Mouse (Mus musculus): ENCODE measurements at regions not wholly inside any gene's neighbourhood (a gene's known extent, or its start where the extent isn't known, plus 50 kb on each side); places are given as distances from the start of the nearest gene placed in this dataset.

GRCm38 (mm10) chr4:24415048-24415447 is 81.2 kb upstream of the Mms22l start:
- Histone ChIP-seq H3K27ac (ENCODE audit: low read depth, low read length) (no peak overlapping the region), H3K27me3 (replicated peaks; ENCODE audit: control insufficient read depth, insufficient read depth, low read length) (no peaks in the 10 kb centered on the region), H3K4me1 (ENCODE audit: control insufficient read depth, insufficient read depth, low read depth, low read length) (no peaks in the 10 kb centered on the region), H3K4me3 (ENCODE audit: low read length) (no peak overlapping the region), H3K36me3 (ENCODE audit: control insufficient read depth, insufficient read depth, low read length) (no peaks in the 10 kb centered on the region), H3K9ac (ENCODE audit: low read depth, low read length) (no peak overlapping the region), H3K4me2 (ENCODE audit: low read length) (no peak overlapping the region), H3K9me3 (ENCODE audit: control insufficient read depth, low read length) (no peaks in the 10 kb centered on the region)
- ATAC-seq, result no peak
- WGBS, result 98% methylated on average over 1 of the region's 1 CpGs

- Histone ChIP-seq H3K27ac (ENCODE audit: low read depth, low read length) (no peak overlapping the region), H3K9ac (ENCODE audit: low read depth, low read length) (no peak overlapping the region), H3K27me3 (replicated peaks; ENCODE audit: control insufficient read depth, insufficient read depth, low read length) (no peaks in the 10 kb centered on the region), H3K4me3 (ENCODE audit: low read length) (peak overlapping the region; percentile 29), H3K4me2 (ENCODE audit: low read length) (peak overlapping the region; percentile 40), H3K9me3 (ENCODE audit: control insufficient read depth, low read length) (no peaks in the 10 kb centered on the region; the same call in 1 of the 2 replicates), H3K4me1 (ENCODE audit: control insufficient read depth, insufficient read depth, low read depth, low read length) (peaks cover 5% of the 10 kb centered on the region), H3K36me3 (ENCODE audit: control insufficient read depth, insufficient read depth, low read length) (no peaks in the 10 kb centered on the region)
- peak; percentile 84 for ATAC-seq
- 20% methylated on average over 8 of the region's 8 CpGs for WGBS
These were observed 66.9 kb upstream of the Mms22l start for GRCm38 (mm10) chr4:24429092-24429928.

- Histone ChIP-seq H3K4me2 (ENCODE audit: low read length) (peak overlapping the region; percentile 46), H3K27me3 (replicated peaks; ENCODE audit: control insufficient read depth, insufficient read depth, low read length) (no peaks in the 10 kb centered on the region), H3K27ac (ENCODE audit: low read depth, low read length) (no peak overlapping the region), H3K9me3 (ENCODE audit: control insufficient read depth, low read length) (no peaks in the 10 kb centered on the region), H3K9ac (ENCODE audit: low read depth, low read length) (peak overlapping the region; percentile 53), H3K4me3 (ENCODE audit: low read length) (peak overlapping the region; percentile 31), H3K36me3 (ENCODE audit: control insufficient read depth, insufficient read depth, low read length) (no peaks in the 10 kb centered on the region), H3K4me1 (ENCODE audit: control insufficient read depth, insufficient read depth, low read depth, low read length) (peaks cover 5% of the 10 kb centered on the region)
- 29% methylated on average over 8 of the region's 8 CpGs for WGBS
- peak; percentile 65 for ATAC-seq
These were observed 66.1 kb upstream of the Mms22l start for GRCm38 (mm10) chr4:24429929-24430752.

- 0 out of 2 replicates have a peak, but pooled peaks have one; percentile 35 for ATAC-seq
- Histone ChIP-seq H3K27ac (ENCODE audit: low read depth, low read length) (no peak overlapping the region), H3K4me3 (ENCODE audit: low read length) (peak overlapping the region; percentile 31), H3K27me3 (replicated peaks; ENCODE audit: control insufficient read depth, insufficient read depth, low read length) (no peaks in the 10 kb centered on the region), H3K4me2 (ENCODE audit: low read length) (peak overlapping the region; percentile 46), H3K9ac (ENCODE audit: low read depth, low read length) (peak overlapping the region; percentile 53), H3K9me3 (ENCODE audit: control insufficient read depth, low read length) (no peaks in the 10 kb centered on the region), H3K4me1 (ENCODE audit: control insufficient read depth, insufficient read depth, low read depth, low read length) (peaks cover 5% of the 10 kb centered on the region), H3K36me3 (ENCODE audit: control insufficient read depth, insufficient read depth, low read length) (no peaks in the 10 kb centered on the region)
These were observed 65.5 kb upstream of the Mms22l start for GRCm38 (mm10) chr4:24430753-24431072.

GRCm38 (mm10) chr4:24437258-24437657 is 59.0 kb upstream of the Mms22l start:
- no peak overlapping the region for H3K27ac ChIP-seq (ENCODE audit: low read depth, low read length)
- H3K9me3 ChIP-seq (ENCODE audit: control insufficient read depth, low read length), result no peaks in the 10 kb centered on the region
- H3K27me3 ChIP-seq (replicated peaks; ENCODE audit: control insufficient read depth, insufficient read depth, low read length), result no peaks in the 10 kb centered on the region
- ATAC-seq, result no peak
- H3K4me3 ChIP-seq (ENCODE audit: low read length), result no peak overlapping the region
- 94% methylated on average over 4 of the region's 4 CpGs for WGBS
- no peak overlapping the region for H3K4me2 ChIP-seq (ENCODE audit: low read length)
- H3K36me3 ChIP-seq (ENCODE audit: control insufficient read depth, insufficient read depth, low read length), result no peaks in the 10 kb centered on the region
- H3K9ac ChIP-seq (ENCODE audit: low read depth, low read length), result no peak overlapping the region
- no peaks in the 10 kb centered on the region for H3K4me1 ChIP-seq (ENCODE audit: control insufficient read depth, insufficient read depth, low read depth, low read length)
